10 mouse cellular contexts compared by ENCODE assay signal in genomic region chr7:102516261-102517050, GRCm38 (mm10). TPM values are rescaled to one million over a fixed set of nuclear protein-coding genes. Genes with fewer than 3 reads are reported as not detected.
DNase-seq lines count a peak whose midpoint lies in the region; ATAC-seq lines count a peak whose summit lies in the region.
"Had no signal": no experiment of that assay in that cellular context is flagged by ENCODE, and none has a peak within 500 bp of the region (broad histone marks: within the 10 kb centered on the region; RNA-seq: fewer than 3 reads in every experiment).

No protein-coding gene starts in this region.

- no peak overlapping the region for H3K27ac ChIP-seq in forebrain, embryonic 15.5 days (replicated peaks)
- no peak overlapping the region for H3K27ac ChIP-seq in forebrain, embryonic 13.5 days
- H3K27ac ChIP-seq in liver, embryonic 11.5 days (ENCODE audit: low read depth, low read length), result no peak overlapping the region
- H3K27ac ChIP-seq: liver, embryonic 13.5 days had no signal

- no peak overlapping the region for H3K4me3 ChIP-seq in forebrain, embryonic 15.5 days
- H3K4me3 ChIP-seq in forebrain, embryonic 13.5 days, result no peak overlapping the region
- no peak overlapping the region for H3K4me3 ChIP-seq in liver, embryonic 11.5 days (ENCODE audit: low read depth, low read length)
- H3K4me3 ChIP-seq: liver, embryonic 13.5 days; myocyte had no signal

- intact Hi-C loops in left cerebral cortex, postnatal 25 days (cut with DNase I), result loop anchor here (10.0 kb wide), 1 partner anchor 1288 kb away; no protein-coding TSS in a partner anchor

- H3K4me1 ChIP-seq in forebrain, embryonic 15.5 days, result peaks cover 19% of the 10 kb centered on the region
- H3K4me1 ChIP-seq in forebrain, embryonic 13.5 days, result peaks cover 18% of the 10 kb centered on the region; the same call in 1 of the 2 replicates
- no peaks in the 10 kb centered on the region; the same call in none of the 2 replicates for H3K4me1 ChIP-seq in liver, embryonic 11.5 days (replicated peaks; ENCODE audit: control insufficient read depth, insufficient read depth, low read length)

- no peak for DNase-seq in liver, embryonic 11.5 days (ENCODE audit: low spot score)
- no peak for DNase-seq in liver
- DNase-seq in cerebellum, postnatal 36 days, result peak; percentile 46 to 54
- no peak for DNase-seq in left cerebral cortex, postnatal 25 days (ENCODE audit: low spot score in 2 of 2)
- DNase-seq in gastrocnemius, adult 18-20 months (ENCODE audit: low spot score), result no peak
- DNase-seq: liver, embryonic 13.5 days had no signal

- no peaks in the 10 kb centered on the region for H3K9me3 ChIP-seq in forebrain, embryonic 15.5 days
- H3K9me3 ChIP-seq in forebrain, embryonic 13.5 days (replicated peaks), result no peaks in the 10 kb centered on the region
- H3K9me3 ChIP-seq in liver, embryonic 11.5 days (ENCODE audit: control insufficient read depth, low read length), result no peaks in the 10 kb centered on the region
- H3K9me3 ChIP-seq: liver, embryonic 13.5 days had no signal

- no peaks in the 10 kb centered on the region for H3K36me3 ChIP-seq in forebrain, embryonic 15.5 days
- H3K36me3 ChIP-seq in forebrain, embryonic 13.5 days (ENCODE audit: poor library complexity, severe bottlenecking), result no peaks in the 10 kb centered on the region
- no peaks in the 10 kb centered on the region for H3K36me3 ChIP-seq in liver, embryonic 11.5 days (ENCODE audit: control insufficient read depth, insufficient read depth, low read length)
- H3K36me3 ChIP-seq: liver, embryonic 13.5 days had no signal

- 45% methylated on average over 10 of the region's 10 CpGs for WGBS in forebrain, embryonic 15.5 days
- WGBS in forebrain, embryonic 13.5 days, result 62% methylated on average over 10 of the region's 10 CpGs
- WGBS in liver, embryonic 11.5 days, result 66% methylated on average over 10 of the region's 10 CpGs

- peak; percentile 11; the same call in 1 of the 2 replicates for ATAC-seq in forebrain, embryonic 15.5 days (replicated peaks)
- no peak for ATAC-seq in forebrain, embryonic 13.5 days
- 0 out of 2 replicates have a peak, but pooled peaks have one; percentile 11 for ATAC-seq in liver, embryonic 11.5 days (replicated peaks; ENCODE audit: low FRiP score)
- ATAC-seq in megakaryocyte-erythroid progenitor cell, adult 5-6 weeks (replicated peaks; ENCODE audit: low FRiP score, low TSS enrichment, poor library complexity, severe bottlenecking), result peak; percentile 72

- peaks cover 11% of the 10 kb centered on the region for H3K27me3 ChIP-seq in forebrain, embryonic 15.5 days
- peaks cover 14% of the 10 kb centered on the region; the same call in 1 of the 2 replicates for H3K27me3 ChIP-seq in forebrain, embryonic 13.5 days
- peaks cover 6% of the 10 kb centered on the region for H3K27me3 ChIP-seq in liver, embryonic 11.5 days (replicated peaks; ENCODE audit: control insufficient read depth, insufficient read depth, low read length)

- H3K4me2 ChIP-seq in forebrain, embryonic 15.5 days (replicated peaks), result no peak overlapping the region
- no peak overlapping the region for H3K4me2 ChIP-seq in forebrain, embryonic 13.5 days
- no peak overlapping the region for H3K4me2 ChIP-seq in liver, embryonic 11.5 days
- H3K4me2 ChIP-seq: liver, embryonic 13.5 days had no signal

- no peak overlapping the region for H3K9ac ChIP-seq in forebrain, embryonic 15.5 days (replicated peaks)
- H3K9ac ChIP-seq in forebrain, embryonic 13.5 days, result no peak overlapping the region
- no peak overlapping the region for H3K9ac ChIP-seq in liver, embryonic 11.5 days (ENCODE audit: low read depth, low read length)
- H3K9ac ChIP-seq: liver, embryonic 13.5 days had no signal

RNA-seq across cellular contexts. Expression of gene Olfr545, which starts 17.1 kb away (rescaled TPM):
- polyA plus RNA-seq in forebrain, embryonic 15.5 days (2015; fragmentation: Nextera tagmentation; extraction: Ambion mirVana), result 0.05 and 0.15 TPM in 2 replicates
- 0.21 and 0.30 TPM in 2 replicates for polyA plus RNA-seq in forebrain, embryonic 13.5 days (2015; fragmentation: Nextera tagmentation; extraction: Ambion mirVana)
- polyA plus RNA-seq in liver, embryonic 11.5 days (2014; fragmentation: Nextera tagmentation; extraction: Ambion mirVana), result 0.04 and 0.10 TPM in 2 replicates
- total RNA-seq in megakaryocyte-erythroid progenitor cell, adult 5-6 weeks (2014; fragmentation: Nextera tagmentation), result not detected in 2 replicates
- not detected in 2 replicates for total RNA-seq in megakaryocyte-erythroid progenitor cell, adult 5-6 weeks (2017)
- not detected for total RNA-seq in left cerebral cortex, postnatal 25 days (2021)
- not detected for total RNA-seq in gastrocnemius, adult 18-20 months (2021)
- polyA plus RNA-seq: liver, embryonic 13.5 days; myocyte had no signal

RNA-seq across cellular contexts. Expression of gene Olfr547, which starts 18.1 kb away (rescaled TPM):
- polyA plus RNA-seq in forebrain, embryonic 15.5 days (2015; fragmentation: Nextera tagmentation; extraction: Ambion mirVana), result not detected in 2 replicates
- polyA plus RNA-seq in forebrain, embryonic 13.5 days (2015; fragmentation: Nextera tagmentation; extraction: Ambion mirVana), result not detected in 2 replicates
- polyA plus RNA-seq in liver, embryonic 11.5 days (2014; fragmentation: Nextera tagmentation; extraction: Ambion mirVana), result not detected in 2 replicates
- not detected in 2 replicates for total RNA-seq in megakaryocyte-erythroid progenitor cell, adult 5-6 weeks (2014; fragmentation: Nextera tagmentation)
- total RNA-seq in megakaryocyte-erythroid progenitor cell, adult 5-6 weeks (2017), result not detected in 2 replicates
- not detected for total RNA-seq in left cerebral cortex, postnatal 25 days (2021)
- total RNA-seq in gastrocnemius, adult 18-20 months (2021), result not detected
- polyA plus RNA-seq: liver, embryonic 13.5 days; myocyte had no signal

RNA-seq across cellular contexts. Expression of gene Olfr548-ps1, which starts 24.2 kb away (rescaled TPM):
- polyA plus RNA-seq in forebrain, embryonic 15.5 days (2015; fragmentation: Nextera tagmentation; extraction: Ambion mirVana), result not detected in 2 replicates
- not detected in 2 replicates for polyA plus RNA-seq in forebrain, embryonic 13.5 days (2015; fragmentation: Nextera tagmentation; extraction: Ambion mirVana)
- polyA plus RNA-seq in liver, embryonic 11.5 days (2014; fragmentation: Nextera tagmentation; extraction: Ambion mirVana), result not detected in 2 replicates
- not detected in 2 replicates for total RNA-seq in megakaryocyte-erythroid progenitor cell, adult 5-6 weeks (2014; fragmentation: Nextera tagmentation)
- not detected in 2 replicates for total RNA-seq in megakaryocyte-erythroid progenitor cell, adult 5-6 weeks (2017)
- total RNA-seq in left cerebral cortex, postnatal 25 days (2021), result not detected
- total RNA-seq in gastrocnemius, adult 18-20 months (2021), result not detected
- polyA plus RNA-seq: liver, embryonic 13.5 days; myocyte had no signal

RNA-seq across cellular contexts. Expression of gene Olfr544, which starts 28.3 kb away (rescaled TPM):
- polyA plus RNA-seq in forebrain, embryonic 15.5 days (2015; fragmentation: Nextera tagmentation; extraction: Ambion mirVana), result 0.06 and 0.13 TPM in 2 replicates
- polyA plus RNA-seq in forebrain, embryonic 13.5 days (2015; fragmentation: Nextera tagmentation; extraction: Ambion mirVana), result 0.16 and 0.30 TPM in 2 replicates
- polyA plus RNA-seq in liver, embryonic 11.5 days (2014; fragmentation: Nextera tagmentation; extraction: Ambion mirVana), result 0.05 and 0.12 TPM in 2 replicates
- not detected in 2 replicates for total RNA-seq in megakaryocyte-erythroid progenitor cell, adult 5-6 weeks (2014; fragmentation: Nextera tagmentation)
- 0.05 TPM in 1 of 2 replicates, not detected in the other for total RNA-seq in megakaryocyte-erythroid progenitor cell, adult 5-6 weeks (2017)
- not detected for total RNA-seq in left cerebral cortex, postnatal 25 days (2021)
- total RNA-seq in gastrocnemius, adult 18-20 months (2021), result not detected
- polyA plus RNA-seq: myocyte had no signal

RNA-seq across cellular contexts. Expression of gene Olfr549, which starts 33.2 kb away (rescaled TPM):
- polyA plus RNA-seq in forebrain, embryonic 15.5 days (2015; fragmentation: Nextera tagmentation; extraction: Ambion mirVana), result not detected in 2 replicates
- not detected in 2 replicates for polyA plus RNA-seq in forebrain, embryonic 13.5 days (2015; fragmentation: Nextera tagmentation; extraction: Ambion mirVana)
- polyA plus RNA-seq in liver, embryonic 11.5 days (2014; fragmentation: Nextera tagmentation; extraction: Ambion mirVana), result not detected in 2 replicates
- total RNA-seq in megakaryocyte-erythroid progenitor cell, adult 5-6 weeks (2014; fragmentation: Nextera tagmentation), result not detected in 2 replicates
- not detected in 2 replicates for total RNA-seq in megakaryocyte-erythroid progenitor cell, adult 5-6 weeks (2017)
- not detected for total RNA-seq in left cerebral cortex, postnatal 25 days (2021)
- not detected for total RNA-seq in gastrocnemius, adult 18-20 months (2021)
- polyA plus RNA-seq: liver, embryonic 13.5 days; myocyte had no signal

Comparison
In these comparisons a context has a peak if more than half of its experiments do, and no peak if none do; other contexts are left out.
1. DNase-seq: peak in cerebellum, postnatal 36 days (2 of 2); none in liver, embryonic 11.5 days (single experiment), liver (single experiment), left cerebral cortex, postnatal 25 days (0 of 2) and gastrocnemius, adult 18-20 months (single experiment).